Mouse (Mus musculus) left cerebral cortex, adult 8-10 months (tissue): ENCODE results near the gene Slc39a9. TPM values are rescaled to one million over a fixed set of nuclear protein-coding genes. Genes with fewer than 3 reads are reported as not detected.

Source experiments
- DNase-seq, 2 experiments: peaks; one replicate each; pipeline ENCODE4 v3.0.0; 2022; ENCODE audit warnings: low spot score in 2 of 2
- total RNA-seq, 4 experiments: library from RNA; stranded (reverse); gene quantifications; 2 replicates each; pipeline ENCODE4 v1.2.4; 2022

Gene Slc39a9
- total RNA-seq = 10 to 100 TPM; 34.7 to 40.3 (median 37.8) TPM

DNA sequence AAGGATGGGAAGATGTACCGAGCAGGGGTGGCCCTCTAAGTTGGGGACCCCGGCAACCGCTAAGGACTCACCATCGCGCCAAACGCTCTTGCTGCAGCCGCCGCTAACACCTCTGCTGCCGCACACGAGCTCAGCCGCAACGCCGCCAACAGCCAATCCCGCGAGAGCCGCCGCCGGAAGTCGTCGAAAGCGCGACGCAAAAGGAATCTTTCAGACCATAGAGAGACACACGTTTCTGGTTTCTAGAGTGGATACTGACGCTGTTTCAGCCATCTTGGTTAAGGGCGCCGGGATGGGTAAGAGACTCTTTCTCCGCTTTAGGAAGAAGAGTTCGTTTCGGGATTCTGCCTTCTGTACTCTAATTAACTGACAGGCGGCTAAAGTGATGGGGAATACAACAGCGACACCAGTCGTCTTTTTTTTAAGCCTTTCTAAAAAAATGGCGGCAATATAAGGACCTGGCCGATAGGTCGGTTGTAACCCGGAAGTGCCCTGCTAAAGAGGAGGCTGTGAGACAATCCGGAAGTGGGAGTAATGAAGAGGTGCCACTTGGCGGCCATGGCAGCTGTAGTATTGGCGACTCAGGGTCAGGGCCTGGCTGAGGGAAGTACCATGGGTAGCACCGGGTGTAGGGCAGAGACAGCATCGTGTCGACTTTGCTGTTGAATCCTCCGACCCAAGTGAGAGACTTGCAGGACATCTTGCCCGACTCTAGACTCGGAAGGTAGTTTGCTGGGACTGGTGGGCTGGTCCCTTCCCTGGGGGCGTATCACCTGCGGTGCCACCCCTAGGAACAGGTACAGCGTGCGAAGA, at the start of gene Slc39a9, which contains the start of gene Erh:
Slc39a9 (plus strand) TSS at position 191 of the 813 bp plus-strand sequence.
Erh (minus strand) TSS at position 649 of the 813 bp plus-strand sequence.
- DNase-seq = peak; percentile 92 to 93

DNA sequence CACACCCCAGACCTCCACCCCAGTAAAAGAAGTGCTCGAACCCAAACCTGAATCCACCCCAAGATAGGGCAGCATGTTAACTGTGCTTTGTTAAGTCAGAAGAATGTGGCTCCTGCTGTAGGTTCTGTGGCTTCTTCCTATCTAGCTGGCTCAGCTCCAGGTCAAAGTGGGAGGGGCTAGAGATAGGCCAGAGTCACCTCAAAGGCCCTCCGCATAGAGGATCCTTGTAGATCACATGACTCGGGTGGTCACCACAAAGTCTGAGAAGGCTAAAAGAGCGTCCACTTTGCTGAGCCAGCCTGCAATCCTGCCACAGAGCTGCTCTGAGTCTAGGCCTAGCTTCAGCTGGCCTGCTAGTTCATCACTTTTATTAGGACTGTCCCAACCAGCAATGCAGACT, 49.5 kb upstream of the Slc39a9 start:
- no peak for DNase-seq

DNA sequence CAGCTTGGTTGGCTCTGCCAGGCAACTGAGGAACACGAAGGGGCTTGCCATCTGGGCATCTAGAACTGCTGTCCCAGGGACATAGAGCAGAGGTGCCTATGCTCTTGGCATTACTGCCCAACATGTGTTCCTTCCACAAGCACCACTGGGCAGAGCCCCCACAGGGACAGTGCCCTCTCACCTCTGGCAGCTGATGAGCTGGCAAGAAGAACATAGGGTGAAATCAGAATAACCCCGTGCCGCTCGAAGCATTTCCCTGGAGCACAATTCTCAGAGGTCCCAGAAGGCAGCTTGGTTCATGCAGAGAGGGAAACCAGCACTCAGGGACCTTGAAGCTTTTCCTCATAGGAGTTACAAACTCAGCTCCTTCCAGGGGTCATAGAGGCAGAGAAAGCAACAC, 48.9 kb upstream of the Slc39a9 start:
- DNase-seq = no peak

DNA sequence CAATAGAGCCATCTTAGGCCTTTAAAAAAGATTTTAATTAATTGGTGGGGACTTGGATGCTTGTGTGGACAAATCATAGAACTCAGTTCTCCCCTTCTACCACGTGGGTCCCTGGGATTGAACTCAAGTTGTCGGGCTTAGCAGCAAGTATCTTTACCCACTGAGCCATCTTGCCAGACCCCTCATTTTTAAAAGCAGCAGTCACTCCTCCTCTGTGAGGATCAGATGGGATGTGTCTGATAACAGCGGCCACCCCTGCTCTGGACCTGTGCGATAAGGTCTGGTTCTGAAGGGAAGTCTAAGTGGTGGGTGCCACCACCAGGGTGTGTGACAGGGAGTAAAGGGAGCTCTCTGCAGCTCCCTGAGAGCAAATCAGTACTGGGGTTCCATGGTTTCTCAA, 48.1 kb upstream of the Slc39a9 start:
- no peak for DNase-seq

DNA sequence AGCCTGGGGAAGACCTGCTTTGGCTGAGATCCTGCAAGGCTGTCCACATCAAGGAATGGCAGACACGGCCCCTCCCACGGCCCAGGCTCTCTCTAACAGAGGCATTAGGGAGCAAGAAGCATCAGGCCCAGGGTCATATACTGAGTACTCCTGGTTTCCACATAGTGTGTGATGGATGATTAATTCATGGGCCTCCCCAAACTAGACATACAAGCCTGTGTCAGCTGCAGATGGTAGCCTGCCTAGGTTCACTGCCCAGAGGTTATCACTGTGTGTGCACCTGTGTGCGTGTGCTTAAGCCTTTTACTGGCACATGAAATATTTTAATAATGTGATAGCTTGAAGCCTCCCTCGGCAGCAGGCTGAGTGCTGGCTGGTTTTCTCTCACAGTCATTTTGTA, 47.7 kb upstream of the Slc39a9 start:
- no peak for DNase-seq

DNA sequence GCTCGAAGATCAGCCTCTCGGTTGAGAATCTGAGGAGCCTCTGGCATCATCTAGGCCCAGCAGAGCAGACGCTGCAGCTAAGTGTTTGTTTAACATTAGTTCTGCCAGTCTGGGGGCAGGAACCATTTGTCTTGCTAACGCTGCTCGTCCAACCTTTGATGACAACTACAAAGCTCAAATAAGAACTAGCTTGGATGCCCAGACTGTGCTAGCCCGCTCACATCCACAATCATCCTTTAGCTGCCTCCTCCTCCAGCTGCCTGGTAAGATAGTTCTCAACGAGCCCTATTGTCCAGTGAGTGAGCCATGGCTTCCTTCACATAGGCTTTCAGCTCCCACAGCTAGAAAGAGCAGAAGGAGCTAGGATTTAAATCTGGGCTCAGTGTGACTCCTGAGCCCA, 45.4 kb upstream of the Slc39a9 start:
- no peak for DNase-seq

DNA sequence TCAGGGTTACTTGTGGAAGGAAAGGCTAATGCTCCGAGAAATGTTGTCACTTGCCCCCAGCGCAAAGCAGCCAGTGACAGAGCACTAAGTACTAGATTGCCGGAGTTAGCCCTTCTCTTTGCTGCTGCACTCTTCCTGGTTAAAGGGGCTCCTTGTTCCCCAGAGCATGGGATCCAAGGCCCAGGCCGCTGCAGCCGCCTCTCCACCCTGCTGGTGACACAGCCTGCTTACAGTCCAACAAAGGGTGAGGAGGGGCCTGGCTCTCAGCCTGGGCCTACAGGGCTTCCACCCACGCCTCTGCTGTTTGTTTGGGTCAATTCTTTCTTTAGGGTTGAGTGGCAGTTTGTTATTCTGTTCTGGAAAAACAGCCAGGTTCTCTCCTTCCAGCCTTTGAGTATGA, 44.9 kb upstream of the Slc39a9 start:
- peak in 1 of 2 experiments; percentile 68 for DNase-seq

DNA sequence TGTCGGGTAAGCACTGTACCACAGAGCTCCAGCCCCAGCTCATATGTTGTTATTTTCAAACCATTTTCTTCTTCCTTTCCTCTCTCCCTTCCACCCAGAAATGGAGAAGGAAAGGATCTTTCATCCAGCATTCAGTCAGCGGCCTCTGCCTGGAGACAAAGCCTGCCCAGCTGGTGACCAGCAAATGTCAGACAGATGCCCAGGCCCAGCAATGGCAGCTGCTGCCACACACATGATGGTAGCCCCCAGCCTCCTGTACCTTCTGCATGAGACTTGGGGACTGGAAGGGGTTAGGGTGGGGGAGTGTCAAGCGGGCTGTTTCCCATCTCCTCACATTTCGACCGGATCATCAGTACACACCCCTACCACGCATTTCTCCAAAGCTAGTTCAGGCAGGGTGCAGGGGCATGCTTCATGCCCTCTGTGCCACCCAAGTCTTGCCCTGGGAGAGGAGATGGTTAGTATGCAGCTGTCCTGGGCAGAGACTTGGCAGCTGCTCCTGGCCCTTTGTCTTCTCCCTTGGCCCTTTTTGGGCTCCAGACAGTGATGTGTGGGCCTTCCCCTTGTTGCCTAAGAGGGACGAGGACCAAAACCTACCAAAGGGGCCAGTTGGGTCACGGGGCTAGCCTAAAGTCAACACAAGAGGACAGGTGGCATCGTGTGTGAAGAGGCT, 42.0 kb upstream of the Slc39a9 start:
- DNase-seq = no peak

DNA sequence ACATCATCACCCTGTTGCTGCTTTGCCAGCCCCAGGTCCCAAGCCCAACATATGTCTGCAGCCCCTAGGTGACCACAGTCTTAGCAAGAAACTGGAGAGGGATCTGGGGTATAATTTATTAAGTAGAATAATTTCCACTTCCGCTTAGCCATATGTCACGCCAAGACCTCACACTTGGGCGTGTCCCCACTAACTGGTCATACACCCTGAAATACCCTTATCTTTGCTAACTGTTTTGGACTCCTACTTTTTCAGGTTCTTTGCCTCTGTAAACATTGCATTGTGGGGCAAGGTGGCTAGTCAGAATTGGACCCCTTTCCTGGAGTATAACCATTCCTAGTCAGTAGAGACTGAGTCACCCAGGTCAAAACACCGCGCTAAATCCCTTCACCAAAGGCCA, 41.3 kb upstream of the Slc39a9 start:
- DNase-seq = no peak

DNA sequence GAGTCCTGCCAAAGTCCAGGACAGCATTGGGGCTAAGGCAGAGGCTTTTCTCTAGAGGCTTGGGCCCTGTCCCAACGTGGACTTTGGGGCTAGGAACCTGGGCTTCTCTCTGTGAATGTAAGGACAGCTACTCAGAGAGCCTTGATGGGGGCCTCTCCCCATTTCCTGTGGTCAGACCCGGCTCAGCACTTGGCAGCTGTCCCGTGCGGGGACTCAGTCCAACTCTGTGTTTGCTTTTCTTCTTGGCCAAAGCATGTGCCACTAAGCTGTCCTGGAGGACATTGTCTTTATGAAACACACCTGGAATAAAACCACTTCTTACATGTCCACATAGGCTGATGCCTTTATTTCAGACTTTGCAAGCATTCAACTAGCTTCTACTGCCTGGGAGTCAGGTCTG, 40.1 kb upstream of the Slc39a9 start:
- no peak for DNase-seq

DNA sequence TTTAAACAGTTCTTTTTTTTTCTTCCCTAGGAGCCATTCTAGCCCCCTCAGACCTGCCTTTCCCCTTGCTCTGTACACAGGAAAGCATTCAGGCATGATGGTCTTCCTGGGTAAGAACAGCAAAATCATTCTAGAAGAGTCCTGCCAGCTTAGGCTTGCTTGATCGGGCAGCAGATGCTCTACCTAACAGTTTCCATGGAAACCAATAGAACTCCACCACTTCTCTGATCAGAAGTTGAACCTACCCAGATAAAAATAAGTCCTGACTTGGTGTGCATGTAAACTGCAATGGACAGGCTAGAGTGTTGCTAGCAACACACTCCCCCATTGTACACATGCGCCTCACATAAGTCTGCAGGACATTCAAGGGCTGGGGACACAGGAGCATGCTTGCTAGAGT, 39.5 kb upstream of the Slc39a9 start:
- peak in 1 of 2 experiments; percentile 41 for DNase-seq

DNA sequence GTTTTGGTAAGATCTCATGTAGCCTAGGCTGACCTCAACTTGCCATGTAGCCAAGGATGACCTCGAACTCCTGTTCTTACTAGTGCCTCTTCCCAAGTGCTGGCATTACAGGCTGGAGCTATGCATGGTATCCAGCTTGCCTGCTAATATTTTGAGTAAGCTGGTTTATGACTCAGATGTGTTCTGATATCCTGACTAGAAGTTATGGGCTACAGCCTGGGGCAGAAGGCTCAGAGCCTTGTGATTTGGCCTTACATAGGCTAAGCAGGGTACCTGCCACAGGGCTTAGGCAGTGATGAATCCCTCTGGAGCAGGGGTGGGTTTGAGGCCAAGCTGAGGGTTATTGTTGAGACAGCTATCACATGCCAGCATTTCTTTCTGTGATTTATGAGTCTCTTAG, 35.1 kb upstream of the Slc39a9 start:
- no peak for DNase-seq

DNA sequence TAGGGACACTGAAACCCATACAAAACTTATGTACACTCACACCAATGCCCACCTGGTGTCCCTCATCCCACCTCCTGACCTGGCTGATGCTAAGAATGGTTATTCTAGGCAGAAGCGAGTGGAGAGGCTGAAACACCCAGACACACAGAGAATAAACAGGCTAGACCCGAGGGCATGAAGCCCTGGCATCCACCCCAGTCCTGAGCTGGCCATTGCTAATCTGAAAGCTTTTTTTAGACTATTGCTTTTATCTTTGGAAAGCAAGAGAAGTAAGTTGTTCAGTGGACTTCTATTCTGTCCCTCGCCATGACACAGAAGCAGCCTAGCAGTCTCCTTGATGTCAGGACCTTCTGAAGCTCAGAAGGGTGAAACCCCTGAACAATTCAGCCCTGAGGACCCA, 33.8 kb upstream of the Slc39a9 start:
- DNase-seq = no peak

DNA sequence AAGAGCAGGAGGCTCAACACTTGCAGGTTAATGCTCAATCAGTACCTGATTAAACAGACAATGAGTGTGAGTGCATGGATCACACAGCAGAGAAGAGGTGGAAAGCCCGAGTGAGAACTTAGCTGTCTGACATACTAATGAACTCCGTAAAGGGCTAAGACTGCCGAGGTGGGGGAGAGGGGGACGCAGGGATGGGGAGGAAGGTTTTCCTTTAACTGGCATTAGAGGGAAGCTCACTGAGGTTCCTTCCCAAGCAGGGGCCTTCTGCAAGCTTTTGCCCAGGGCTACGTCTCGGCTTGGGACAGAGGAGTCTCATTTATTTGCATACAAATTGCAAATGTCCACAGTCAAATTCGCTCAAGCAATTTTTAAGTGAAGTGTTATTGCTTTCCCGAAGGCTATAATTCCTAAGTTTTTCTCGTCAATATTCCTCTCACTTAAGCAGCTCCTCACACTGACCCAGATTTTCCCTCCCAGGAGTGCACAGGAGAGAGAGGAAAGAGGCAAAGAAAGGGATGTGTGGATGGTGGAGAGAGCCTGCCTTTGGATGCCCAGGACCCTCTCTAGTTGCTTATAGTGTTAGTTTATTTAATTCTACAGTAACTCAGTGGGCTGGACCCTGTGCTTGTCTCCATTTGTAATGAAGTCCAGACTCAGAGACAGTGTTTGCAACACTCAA, 31.4 kb upstream of the Slc39a9 start:
- no peak for DNase-seq

DNA sequence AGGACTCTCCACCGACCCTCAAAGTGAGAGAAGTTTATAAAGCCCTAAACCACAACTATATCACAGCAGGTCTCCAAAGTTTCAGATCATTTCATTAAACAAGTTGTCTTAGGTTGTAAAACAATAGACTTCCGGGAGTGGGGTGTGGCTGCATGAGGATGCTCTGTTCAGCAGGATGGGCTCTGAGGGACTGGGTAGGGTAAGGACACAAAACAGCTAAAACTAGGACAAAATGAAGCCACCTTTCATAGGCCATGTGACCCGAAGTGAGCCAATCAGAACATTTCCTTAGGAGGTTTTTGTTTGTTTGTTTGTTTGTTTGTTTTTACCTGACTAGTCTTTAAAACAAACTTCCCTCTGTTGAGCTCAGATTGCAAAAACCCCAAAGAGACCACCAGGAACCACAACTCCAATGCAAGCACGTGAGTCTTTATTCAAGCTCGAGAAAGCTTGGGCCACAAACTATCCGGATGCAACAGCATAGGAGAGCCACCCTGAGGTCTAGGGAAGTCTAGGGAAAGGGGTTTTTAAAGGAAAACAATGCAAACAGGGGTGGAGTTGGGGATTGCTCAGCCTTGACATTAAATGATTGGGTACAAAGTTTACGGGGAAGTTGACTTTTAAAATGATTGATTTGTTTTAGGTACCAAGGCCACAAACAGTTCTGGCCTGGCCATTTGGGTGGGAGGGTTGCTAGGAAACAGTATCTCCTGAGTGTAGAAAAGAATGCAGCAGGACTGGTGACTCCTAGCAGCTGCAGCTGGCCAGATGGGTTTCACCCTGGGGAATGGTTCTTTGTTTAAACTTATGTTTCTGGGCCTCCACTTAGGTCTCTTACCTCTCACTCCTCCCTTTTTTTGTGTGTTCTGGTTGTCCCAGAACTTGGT, 28.1 kb upstream of the Slc39a9 start:
- DNase-seq = no peak

DNA sequence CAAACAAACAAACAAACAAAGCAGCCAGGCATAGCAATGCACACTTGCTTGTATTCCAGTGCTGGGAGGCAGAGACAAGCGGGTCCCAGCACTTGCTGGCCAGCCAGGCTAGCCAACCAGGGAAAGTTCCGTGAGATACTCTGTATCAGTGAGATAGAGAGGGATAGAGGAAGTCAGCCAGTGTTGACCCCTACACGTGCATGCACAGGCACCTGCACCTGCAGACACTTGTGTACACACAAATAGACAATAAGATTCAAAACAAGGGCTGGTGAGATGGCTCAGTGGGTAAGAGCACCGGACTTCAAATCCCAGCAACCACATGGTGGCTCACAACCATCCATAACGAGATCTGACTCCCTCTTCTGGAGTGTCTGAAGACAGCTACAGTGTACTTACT, 23.2 kb upstream of the Slc39a9 start:
- no peak for DNase-seq

DNA sequence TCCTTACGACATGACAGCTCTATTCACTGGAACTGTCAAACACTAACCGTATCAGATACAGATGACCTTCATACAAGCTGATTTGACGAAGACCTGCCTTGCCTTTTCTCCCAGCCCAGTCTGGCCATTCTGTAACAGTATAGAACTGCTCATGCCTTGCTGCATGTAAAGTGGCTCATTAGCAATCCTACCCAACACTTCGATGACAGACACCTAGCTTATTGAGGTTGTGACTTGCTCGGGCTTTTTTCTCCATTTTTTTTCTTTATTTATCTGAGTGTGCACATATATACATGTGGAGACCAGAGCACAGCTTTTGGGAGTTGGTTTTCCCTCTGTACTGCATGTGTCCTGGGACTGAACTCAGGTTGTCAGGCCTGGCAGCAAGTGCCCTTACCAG, 11.9 kb upstream of the Slc39a9 start:
- DNase-seq = no peak

DNA sequence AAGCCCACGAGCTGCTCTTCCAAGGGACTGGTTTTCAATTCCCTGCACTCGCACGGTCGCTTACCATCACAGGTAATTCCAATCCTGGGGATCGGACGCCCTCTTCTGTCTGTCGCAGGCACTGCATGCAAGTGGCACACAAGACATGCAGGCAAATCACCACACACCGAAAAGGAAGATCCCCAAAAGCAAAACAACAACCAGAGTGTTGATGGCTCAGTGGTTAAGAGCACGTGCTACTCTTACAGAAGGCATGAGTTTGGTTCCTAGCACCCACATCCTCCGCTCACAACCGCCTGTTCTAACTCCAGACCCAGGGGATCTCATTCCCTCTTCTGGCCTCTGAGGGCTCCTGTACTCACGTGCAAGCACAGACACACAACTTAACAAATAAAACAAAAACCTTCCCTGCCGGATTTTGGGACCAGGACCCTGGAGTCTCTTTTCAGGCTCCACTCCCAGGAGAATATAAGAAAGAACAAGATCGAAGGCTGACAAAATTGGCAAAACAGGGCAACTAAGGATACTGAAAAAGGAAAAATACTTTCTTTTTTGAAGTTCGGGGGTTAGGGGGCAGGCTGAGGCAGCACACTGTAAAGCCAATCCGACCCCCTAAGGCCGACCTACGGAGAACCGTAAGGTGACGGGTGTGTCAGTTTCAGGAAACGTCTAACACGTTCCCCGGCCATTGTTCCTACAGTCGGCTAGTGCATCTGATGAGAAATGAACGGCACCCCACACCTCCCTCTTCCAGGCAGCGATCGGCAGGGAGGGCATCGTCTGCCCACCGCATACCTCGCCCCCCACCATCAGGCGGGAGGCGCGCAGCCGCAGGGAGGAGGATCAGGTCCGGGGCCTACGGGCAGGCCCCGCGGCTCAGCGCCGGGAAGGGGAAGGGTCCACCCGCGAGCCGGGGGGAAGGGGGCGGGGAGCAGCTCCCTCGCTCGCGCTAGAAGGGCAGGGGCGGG, 674 bp upstream of the Slc39a9 start:
- DNase-seq = peak in 1 of 2 experiments; percentile 21

DNA sequence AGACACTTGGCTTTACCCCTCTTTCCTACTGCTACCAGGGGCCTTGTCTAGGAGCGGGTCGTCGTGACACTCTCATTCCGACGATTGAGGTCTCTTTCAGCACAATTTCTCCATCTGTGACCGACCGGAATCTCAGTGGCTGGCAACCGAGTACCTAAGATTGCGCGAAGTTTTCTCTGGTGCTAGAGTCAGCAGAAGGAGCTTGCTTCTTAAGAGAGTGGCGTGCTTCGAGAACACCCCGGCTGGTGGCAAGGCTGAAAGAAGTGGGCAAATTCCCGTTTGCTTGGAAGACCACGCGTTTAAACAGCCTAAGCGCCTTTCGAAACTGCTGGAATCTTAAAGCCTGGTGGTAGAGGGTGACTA, 804 bp downstream of the Slc39a9 start:
- DNase-seq = no peak

DNA sequence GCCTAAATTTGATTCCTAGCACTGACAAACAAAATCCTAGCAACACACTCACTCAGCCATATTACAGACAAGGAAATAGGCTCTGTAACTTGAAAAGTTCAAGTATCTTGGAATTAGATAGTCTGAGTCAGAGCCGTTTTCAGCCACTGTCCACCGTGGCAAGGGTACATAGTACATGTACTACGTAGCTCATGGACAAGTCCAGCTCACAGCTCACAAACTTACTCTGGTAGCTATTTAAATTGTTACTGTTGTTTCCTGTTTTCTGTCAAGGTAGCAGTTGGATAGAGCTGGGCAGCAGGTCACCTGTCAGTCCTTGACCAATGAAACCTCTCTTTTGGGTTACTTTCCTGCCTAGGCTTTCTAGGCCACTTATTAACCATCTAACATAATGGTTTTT, 2.7 kb downstream of the Slc39a9 start:
- DNase-seq = no peak
